Mouse (Mus musculus): ENCODE measurements around the gene Zfp57. TPM values are rescaled to one million over a fixed set of nuclear protein-coding genes. Genes with fewer than 3 reads are reported as not detected.

Zfp57 gene
- polyA plus RNA-seq, 1 experiment from 2014 or later, result 43.4 TPM

- H3K4me3 ChIP-seq (ENCODE audit: control insufficient read depth in 1 of 2, insufficient read depth in 1 of 2, low read depth in 1 of 2, low read length in 2 of 2), result no peak overlapping the region
- 74% methylated on average over 14 of the region's 14 CpGs for WGBS
- no peaks in the 10 kb centered on the region for H3K9me3 ChIP-seq (ENCODE audit: control insufficient read depth, low read length)
- no peaks in the 10 kb centered on the region for H3K4me1 ChIP-seq (ENCODE audit: control insufficient read depth in 2 of 2, insufficient read depth in 2 of 2, low read length in 2 of 2)
- H3K4me2 ChIP-seq (ENCODE audit: low read length), result no peak overlapping the region
- no peaks in the 10 kb centered on the region for H3K27me3 ChIP-seq (ENCODE audit: control insufficient read depth, insufficient read depth, low read length)
- H3K27ac ChIP-seq (replicated peaks in 1 of 2; ENCODE audit: control insufficient read depth in 1 of 2, insufficient read depth in 1 of 2, low read depth in 2 of 2, low read length in 2 of 2), result no peak overlapping the region
- no peaks in the 10 kb centered on the region for H3K36me3 ChIP-seq (ENCODE audit: control insufficient read depth, insufficient read depth, low read length)
- no peak overlapping the region for H3K9ac ChIP-seq (ENCODE audit: low read length)
- no peak for ATAC-seq (ENCODE audit: insufficient number of reproducible peaks, insufficient read depth, low FRiP score, low read depth)
Measured at GRCm38 (mm10) chr17:36970316-36970890, 30.6 kb upstream of the Zfp57 start.

GRCm38 (mm10) chr17:36971172-36971850 lies 29.7 kb upstream of the Zfp57 start:
- Histone ChIP-seq H3K4me1 (ENCODE audit: control insufficient read depth in 2 of 2, insufficient read depth in 2 of 2, low read length in 2 of 2) (no peaks in the 10 kb centered on the region), H3K9ac (ENCODE audit: low read length) (no peak overlapping the region), H3K36me3 (ENCODE audit: control insufficient read depth, insufficient read depth, low read length) (no peaks in the 10 kb centered on the region), H3K4me3 (ENCODE audit: control insufficient read depth in 1 of 2, insufficient read depth in 1 of 2, low read depth in 1 of 2, low read length in 2 of 2) (no peak overlapping the region), H3K27ac (replicated peaks in 1 of 2; ENCODE audit: control insufficient read depth in 1 of 2, insufficient read depth in 1 of 2, low read depth in 2 of 2, low read length in 2 of 2) (no peak overlapping the region), H3K4me2 (ENCODE audit: low read length) (no peak overlapping the region), H3K9me3 (ENCODE audit: control insufficient read depth, low read length) (no peaks in the 10 kb centered on the region), H3K27me3 (ENCODE audit: control insufficient read depth, insufficient read depth, low read length) (no peaks in the 10 kb centered on the region)
- ATAC-seq (ENCODE audit: insufficient number of reproducible peaks, insufficient read depth, low FRiP score, low read depth), result no peak
- 82% methylated on average over 6 of the region's 6 CpGs for WGBS

GRCm38 (mm10) chr17:36972791-36973190 lies 28.2 kb upstream of the Zfp57 start:
- Histone ChIP-seq H3K4me3 (ENCODE audit: control insufficient read depth in 1 of 2, insufficient read depth in 1 of 2, low read depth in 1 of 2, low read length in 2 of 2) (no peak overlapping the region), H3K27ac (replicated peaks in 1 of 2; ENCODE audit: control insufficient read depth in 1 of 2, insufficient read depth in 1 of 2, low read depth in 2 of 2, low read length in 2 of 2) (no peak overlapping the region), H3K36me3 (ENCODE audit: control insufficient read depth, insufficient read depth, low read length) (no peaks in the 10 kb centered on the region), H3K27me3 (ENCODE audit: control insufficient read depth, insufficient read depth, low read length) (no peaks in the 10 kb centered on the region), H3K9me3 (ENCODE audit: control insufficient read depth, low read length) (no peaks in the 10 kb centered on the region), H3K9ac (ENCODE audit: low read length) (no peak overlapping the region), H3K4me1 (ENCODE audit: control insufficient read depth in 2 of 2, insufficient read depth in 2 of 2, low read length in 2 of 2) (no peaks in the 10 kb centered on the region), H3K4me2 (ENCODE audit: low read length) (no peak overlapping the region)
- 76% methylated on average over 3 of the region's 3 CpGs for WGBS
- ATAC-seq (ENCODE audit: insufficient number of reproducible peaks, insufficient read depth, low FRiP score, low read depth), result no peak

GRCm38 (mm10) chr17:36973271-36973787 lies 27.6 kb upstream of the Zfp57 start:
- 60% methylated on average over 8 of the region's 8 CpGs for WGBS
- H3K36me3 ChIP-seq (ENCODE audit: control insufficient read depth, insufficient read depth, low read length), result no peaks in the 10 kb centered on the region
- H3K4me3 ChIP-seq (ENCODE audit: control insufficient read depth in 1 of 2, insufficient read depth in 1 of 2, low read depth in 1 of 2, low read length in 2 of 2), result no peak overlapping the region
- no peaks in the 10 kb centered on the region for H3K4me1 ChIP-seq (ENCODE audit: control insufficient read depth in 2 of 2, insufficient read depth in 2 of 2, low read length in 2 of 2)
- H3K9me3 ChIP-seq (ENCODE audit: control insufficient read depth, low read length), result no peaks in the 10 kb centered on the region
- no peaks in the 10 kb centered on the region; the same call in 1 of the 2 replicates for H3K27me3 ChIP-seq (ENCODE audit: control insufficient read depth, insufficient read depth, low read length)
- H3K9ac ChIP-seq (ENCODE audit: low read length), result no peak overlapping the region
- no peak overlapping the region for H3K4me2 ChIP-seq (ENCODE audit: low read length)
- no peak for ATAC-seq (ENCODE audit: insufficient number of reproducible peaks, insufficient read depth, low FRiP score, low read depth)
- no peak overlapping the region for H3K27ac ChIP-seq (replicated peaks in 1 of 2; ENCODE audit: control insufficient read depth in 1 of 2, insufficient read depth in 1 of 2, low read depth in 2 of 2, low read length in 2 of 2)

GRCm38 (mm10) chr17:36981221-36981813 lies 19.6 kb upstream of the Zfp57 start, which contains the start of gene 2410137M14Rik:
2410137M14Rik (minus strand) TSS chr17:36981237.
- Histone ChIP-seq H3K4me3 (ENCODE audit: control insufficient read depth in 1 of 2, insufficient read depth in 1 of 2, low read depth in 1 of 2, low read length in 2 of 2) (peak within 1 kb of the TSS; percentile 29 to 33), H3K4me2 (ENCODE audit: low read length) (peak within 1 kb of the TSS; percentile 69), H3K9ac (ENCODE audit: low read length) (peak within 1 kb of the TSS; percentile 54), H3K36me3 (ENCODE audit: control insufficient read depth, insufficient read depth, low read length) (no peaks in the 10 kb centered on the region), H3K9me3 (ENCODE audit: control insufficient read depth, low read length) (no peaks in the 10 kb centered on the region), H3K4me1 (ENCODE audit: control insufficient read depth in 2 of 2, insufficient read depth in 2 of 2, low read length in 2 of 2) (peaks cover 0 to 3% of the 10 kb centered on the region in 2 experiments; a peak in 1 of 4 replicates), H3K27me3 (ENCODE audit: control insufficient read depth, insufficient read depth, low read length) (no peaks in the 10 kb centered on the region; the same call in 1 of the 2 replicates), H3K27ac (replicated peaks in 1 of 2; ENCODE audit: control insufficient read depth in 1 of 2, insufficient read depth in 1 of 2, low read depth in 2 of 2, low read length in 2 of 2) (no peak within 1 kb of the TSS)
- ATAC-seq (ENCODE audit: insufficient number of reproducible peaks, insufficient read depth, low FRiP score, low read depth), result peak; percentile 56; the same call in 1 of the 2 replicates
- WGBS, result 4% methylated on average over 18 of the region's 18 CpGs

GRCm38 (mm10) chr17:36981845-36982244 lies 19.1 kb upstream of the Zfp57 start:
- Histone ChIP-seq H3K4me1 (ENCODE audit: control insufficient read depth in 2 of 2, insufficient read depth in 2 of 2, low read length in 2 of 2) (peaks cover 0 to 3% of the 10 kb centered on the region in 2 experiments; a peak in 1 of 4 replicates), H3K36me3 (ENCODE audit: control insufficient read depth, insufficient read depth, low read length) (no peaks in the 10 kb centered on the region), H3K9me3 (ENCODE audit: control insufficient read depth, low read length) (no peaks in the 10 kb centered on the region), H3K4me3 (ENCODE audit: control insufficient read depth in 1 of 2, insufficient read depth in 1 of 2, low read depth in 1 of 2, low read length in 2 of 2) (peak overlapping the region in 1 of 2 experiments; percentile 29; a peak in 2 of 4 replicates), H3K27ac (replicated peaks in 1 of 2; ENCODE audit: control insufficient read depth in 1 of 2, insufficient read depth in 1 of 2, low read depth in 2 of 2, low read length in 2 of 2) (no peak overlapping the region), H3K4me2 (ENCODE audit: low read length) (peak overlapping the region; percentile 69), H3K27me3 (ENCODE audit: control insufficient read depth, insufficient read depth, low read length) (no peaks in the 10 kb centered on the region; the same call in 1 of the 2 replicates), H3K9ac (ENCODE audit: low read length) (peak overlapping the region; percentile 54)
- 4% methylated on average over 4 of the region's 4 CpGs for WGBS
- no peak for ATAC-seq (ENCODE audit: insufficient number of reproducible peaks, insufficient read depth, low FRiP score, low read depth)

GRCm38 (mm10) chr17:36982253-36983155 lies 18.5 kb upstream of the Zfp57 start:
- ATAC-seq (ENCODE audit: insufficient number of reproducible peaks, insufficient read depth, low FRiP score, low read depth), result no peak
- Histone ChIP-seq H3K4me3 (ENCODE audit: control insufficient read depth in 1 of 2, insufficient read depth in 1 of 2, low read depth in 1 of 2, low read length in 2 of 2) (no peak overlapping the region), H3K4me2 (ENCODE audit: low read length) (no peak overlapping the region), H3K9ac (ENCODE audit: low read length) (no peak overlapping the region), H3K36me3 (ENCODE audit: control insufficient read depth, insufficient read depth, low read length) (no peaks in the 10 kb centered on the region), H3K4me1 (ENCODE audit: control insufficient read depth in 2 of 2, insufficient read depth in 2 of 2, low read length in 2 of 2) (peaks cover 0 to 3% of the 10 kb centered on the region in 2 experiments; a peak in 1 of 4 replicates), H3K27ac (replicated peaks in 1 of 2; ENCODE audit: control insufficient read depth in 1 of 2, insufficient read depth in 1 of 2, low read depth in 2 of 2, low read length in 2 of 2) (no peak overlapping the region), H3K9me3 (ENCODE audit: control insufficient read depth, low read length) (no peaks in the 10 kb centered on the region), H3K27me3 (ENCODE audit: control insufficient read depth, insufficient read depth, low read length) (peaks cover 2% of the 10 kb centered on the region)
- 43% methylated on average over 5 of the region's 5 CpGs for WGBS
